Mouse (Mus musculus): ENCODE data around the gene Gm20873. TPM values are rescaled to one million over a fixed set of nuclear protein-coding genes. Genes with fewer than 3 reads are reported as not detected.

Gm20873 gene
- not detected for polyA plus RNA-seq (2017; shearing (Covaris generic))

DNA sequence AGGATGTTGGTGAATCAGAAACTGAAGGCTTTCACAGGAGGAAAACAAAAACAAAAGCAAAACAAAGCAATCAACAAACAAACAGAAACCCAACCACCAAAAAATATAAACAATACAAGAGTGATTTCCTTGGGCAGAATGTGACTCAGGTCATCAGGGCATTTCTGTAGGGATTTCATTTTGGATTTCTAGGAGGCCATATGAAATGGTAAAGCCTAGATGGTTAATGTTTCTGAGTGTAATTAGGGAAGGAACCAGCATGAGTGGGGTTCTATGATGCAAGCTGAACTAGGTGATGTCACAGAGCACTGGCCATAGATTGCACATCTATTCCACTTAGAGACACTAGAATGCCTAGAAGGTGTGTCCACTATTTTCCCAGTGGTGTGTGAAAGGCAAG, at the start of gene Gm20873:
Gene Gm20873 (plus strand): TSS at position 301 of the 400 bp plus-strand sequence.

DNA sequence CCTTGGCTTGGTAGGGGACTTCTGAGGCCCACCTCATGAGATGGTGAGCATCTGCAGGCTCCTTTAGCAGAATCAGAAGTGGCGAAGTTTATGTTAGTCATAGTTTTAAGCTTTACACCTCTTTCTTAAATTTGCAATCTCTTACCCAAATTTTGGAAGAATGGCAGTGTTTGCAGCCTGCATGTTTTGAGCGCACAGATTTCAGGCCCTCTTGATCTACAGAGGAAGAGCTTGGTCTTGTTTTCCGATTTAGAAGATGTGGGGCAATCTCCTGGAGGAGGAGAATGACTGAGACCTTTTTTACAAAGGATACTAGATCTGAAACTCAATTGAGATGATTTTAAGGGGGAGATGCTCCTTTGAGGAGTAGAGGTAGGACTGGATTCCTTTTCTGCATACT, 29.0 kb upstream of the Gm20873 start, which contains the start of gene Gm21746:
Gene Gm21746 (minus strand): TSS at position 101 of the 400 bp plus-strand sequence.

Other genes with a start within 250 kb of the Gm20873 start
- not detected for gene Gm21746, start 29.1 kb upstream of the Gm20873 start, polyA plus RNA-seq (2017; shearing (Covaris generic))

Measured in CD4-positive, CD25-positive, alpha-beta regulatory T cell, adult 9 weeks (primary cell).